Mouse (Mus musculus) hindbrain, embryonic 16.5 days (tissue): ENCODE measurements around the gene Nfatc4. TPM values are rescaled to one million over a fixed set of nuclear protein-coding genes. Genes with fewer than 3 reads are reported as not detected.

Source experiments
- ATAC-seq: fragments of 200-750 bp; cut with Nextera tagmentation; 2 replicates; pipeline ENCODE4 v1.8.0; 2017; ENCODE audit warnings: moderate TSS enrichment, moderate library complexity
- H3K27ac ChIP-seq: fragments of 300-500 bp; sonication (generic); 2 replicates; pipeline ENCODE4 v1.5.1; 2014; ENCODE audit warnings: low read depth, mild to moderate bottlenecking, control low read depth, low read length, moderate library complexity
- H3K27me3 ChIP-seq: fragments of 300-500 bp; sonication (generic); replicated peaks from 2 replicates; pipeline ENCODE4 v1.6.1; 2014; ENCODE audit warnings: low read length; ENCODE audit not compliant: control insufficient read depth, insufficient read depth
- H3K36me3 ChIP-seq: fragments of 300-500 bp; sonication (generic); 2 replicates; pipeline ENCODE4 v1.6.1; 2014; ENCODE audit warnings: mild to moderate bottlenecking, low read length, moderate library complexity, mixed read lengths; ENCODE audit not compliant: control insufficient read depth, insufficient read depth
- H3K4me1 ChIP-seq: fragments of 300-500 bp; sonication (generic); 2 replicates; pipeline ENCODE4 v1.6.1; 2014; ENCODE audit warnings: low read depth, low read length; ENCODE audit not compliant: control insufficient read depth, insufficient read depth
- H3K4me2 ChIP-seq: fragments of 300-500 bp; sonication (generic); 2 replicates; pipeline ENCODE4 v1.6.1; 2014; ENCODE audit warnings: mild to moderate bottlenecking, low read length, control low read depth, moderate library complexity
- H3K4me3 ChIP-seq: fragments of 300-500 bp; sonication (generic); 2 replicates; pipeline ENCODE4 v1.5.1; 2014; ENCODE audit warnings: mild to moderate bottlenecking, low read length, control low read depth, moderate library complexity
- H3K9ac ChIP-seq: fragments of 300-500 bp; sonication (generic); 2 replicates; pipeline ENCODE4 v1.6.1; 2014; ENCODE audit warnings: low read depth, mild to moderate bottlenecking, control low read depth, low read length, moderate library complexity
- H3K9me3 ChIP-seq: fragments of 300-500 bp; sonication (generic); 2 replicates; pipeline ENCODE4 v1.6.1; 2014; ENCODE audit warnings: mild to moderate bottlenecking, low read length, moderate library complexity; ENCODE audit not compliant: control insufficient read depth
- WGBS: fragments of 180-500 bp; shearing (Covaris S2); extraction: QIAGEN DNeasy Blood & Tissue Kit; methylation state at CpG from one replicate; pipeline ENCODE4 v1.1.7; 2014; 5-methylcytosine and 5-hydroxymethylcytosine counted together
- polyA plus RNA-seq: library from polyadenylated mRNA; unstranded; fragments of >200 nt; fragmentation: Nextera tagmentation; extraction: Ambion mirVana; gene quantifications from 2 replicates; pipeline ENCODE4 v1.2.1, GENCODE M21; 2015

Nfatc4 gene
- polyA plus RNA-seq, 1 experiment from 2014 or later, result 6.5 TPM

DNA sequence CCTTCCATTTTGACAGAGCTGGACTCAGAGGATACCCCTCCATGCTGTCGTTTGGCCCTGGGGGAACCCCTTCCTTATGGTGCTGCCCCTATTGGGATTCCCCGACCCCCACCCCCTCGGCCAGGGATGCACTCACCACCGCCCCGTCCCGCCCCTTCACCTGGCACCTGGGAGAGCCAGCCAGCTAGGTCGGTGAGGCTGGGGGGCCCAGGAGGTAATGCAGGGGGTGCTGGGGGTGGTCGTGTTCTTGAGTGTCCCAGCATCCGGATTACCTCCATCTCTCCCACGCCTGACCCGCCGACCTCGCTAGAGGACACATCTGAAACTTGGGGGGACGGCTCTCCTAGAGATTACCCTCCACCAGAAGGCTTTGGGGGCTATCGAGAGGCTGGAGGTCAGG is 3.2 kb downstream of the Nfatc4 start:
- H3K27me3 ChIP-seq, result peaks cover 7% of the 10 kb centered on the region; the same call in 1 of the 2 replicates
- no peaks in the 10 kb centered on the region for H3K36me3 ChIP-seq
- H3K9ac ChIP-seq, result peak overlapping the region; percentile 54
- H3K4me1 ChIP-seq, result peaks cover 31% of the 10 kb centered on the region
- WGBS, result 5% methylated on average over 15 of the region's 15 CpGs
- no peaks in the 10 kb centered on the region for H3K9me3 ChIP-seq
- no peak overlapping the region for H3K27ac ChIP-seq
- peak overlapping the region; percentile 85 for H3K4me2 ChIP-seq
- peak overlapping the region; percentile 63 for H3K4me3 ChIP-seq
- ATAC-seq, result no peak

DNA sequence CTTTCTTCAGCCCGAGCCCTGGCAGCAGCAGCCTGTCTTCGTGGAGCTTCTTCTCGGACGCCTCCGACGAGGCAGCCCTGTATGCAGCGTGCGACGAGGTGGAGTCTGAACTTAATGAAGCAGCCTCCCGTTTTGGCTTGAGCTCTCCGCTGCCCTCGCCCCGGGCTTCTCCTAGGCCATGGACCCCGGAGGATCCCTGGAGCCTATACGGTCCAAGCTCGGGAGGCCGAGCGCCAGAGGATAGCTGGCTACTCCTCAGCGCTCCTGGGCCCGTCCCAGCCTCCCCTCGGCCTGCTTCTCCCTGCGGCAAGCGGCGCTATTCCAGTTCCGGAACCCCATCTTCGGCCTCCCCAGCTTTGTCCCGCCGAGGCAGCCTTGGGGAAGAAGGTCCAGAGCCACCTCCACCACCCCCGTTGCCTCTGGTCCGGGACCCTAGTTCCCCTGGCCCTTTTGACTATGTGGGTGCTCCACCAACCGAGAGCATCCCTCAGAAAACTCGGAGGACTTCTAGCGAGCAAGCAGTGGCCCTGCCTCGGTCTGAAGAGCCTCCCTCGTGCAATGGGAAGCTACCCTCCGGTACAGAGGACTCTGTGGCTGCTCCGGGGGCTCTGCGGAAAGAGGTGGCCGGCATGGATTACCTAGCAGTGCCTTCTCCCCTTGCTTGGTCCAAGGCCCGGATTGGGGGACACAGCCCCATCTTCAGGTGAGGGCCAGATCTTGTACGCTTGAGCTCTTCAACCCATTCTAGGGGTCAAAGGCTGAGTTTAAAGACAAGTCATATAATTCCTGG is 3.8 kb downstream of the Nfatc4 start:
- Histone ChIP-seq H3K4me3 (peak overlapping the region; percentile 63), H3K36me3 (no peaks in the 10 kb centered on the region), H3K27me3 (peaks cover 7% of the 10 kb centered on the region; the same call in 1 of the 2 replicates), H3K9me3 (no peaks in the 10 kb centered on the region), H3K4me2 (peak overlapping the region; percentile 85), H3K4me1 (peaks cover 31% of the 10 kb centered on the region), H3K27ac (no peak overlapping the region), H3K9ac (peak overlapping the region; percentile 54)
- no peak for ATAC-seq
- 10% methylated on average over 41 of the region's 41 CpGs for WGBS

DNA sequence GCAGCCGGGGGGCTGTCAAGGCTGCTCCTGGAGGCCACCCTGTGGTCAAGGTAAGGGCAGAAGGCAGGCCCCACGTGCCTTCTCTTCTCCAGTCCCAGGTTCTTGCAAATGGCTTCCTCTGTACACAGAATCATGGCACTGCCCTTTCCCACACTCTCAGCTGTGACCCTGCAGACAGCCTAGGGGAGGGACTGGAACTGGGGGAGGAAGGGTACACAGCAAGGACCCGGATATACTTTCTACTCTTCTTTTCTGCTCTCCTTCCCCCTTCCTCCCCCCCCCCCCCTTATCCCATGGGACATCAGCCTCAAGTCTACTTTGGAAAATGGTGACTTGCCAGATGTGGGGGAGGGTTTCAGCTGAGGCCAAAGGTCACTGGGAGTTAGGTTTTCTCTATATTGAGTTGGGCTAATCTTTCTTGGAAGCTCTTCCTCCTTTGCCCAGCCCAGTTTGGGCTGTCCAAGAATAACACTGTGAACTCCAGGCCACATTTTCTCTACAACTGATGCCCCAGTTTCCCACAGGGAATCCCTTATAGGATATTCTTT is 5.8 kb downstream of the Nfatc4 start:
- no peak overlapping the region for H3K4me3 ChIP-seq
- H3K9me3 ChIP-seq, result no peaks in the 10 kb centered on the region
- no peak for ATAC-seq
- no peak overlapping the region for H3K9ac ChIP-seq
- 47% methylated on average over 3 of the region's 3 CpGs for WGBS
- no peak overlapping the region for H3K4me2 ChIP-seq
- H3K36me3 ChIP-seq, result no peaks in the 10 kb centered on the region
- no peak overlapping the region for H3K27ac ChIP-seq
- peaks cover 27% of the 10 kb centered on the region for H3K4me1 ChIP-seq
- peaks cover 7% of the 10 kb centered on the region; the same call in 1 of the 2 replicates for H3K27me3 ChIP-seq

DNA sequence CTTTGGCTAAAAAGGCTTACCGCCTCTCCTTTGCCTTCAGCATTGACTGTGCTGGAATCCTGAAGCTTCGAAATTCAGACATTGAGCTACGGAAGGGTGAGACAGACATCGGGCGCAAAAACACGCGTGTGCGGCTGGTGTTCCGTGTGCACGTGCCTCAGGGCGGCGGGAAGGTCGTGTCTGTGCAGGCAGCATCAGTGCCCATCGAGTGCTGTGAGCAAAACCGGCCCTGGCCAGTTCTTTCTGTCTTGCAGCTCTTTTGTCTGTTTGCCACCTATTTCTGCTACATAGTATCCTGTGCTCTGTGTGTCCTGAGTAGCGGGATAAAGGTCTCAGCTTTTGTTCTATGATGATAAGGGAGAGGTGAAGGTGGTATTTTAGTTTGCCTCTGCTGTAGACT is 6.9 kb downstream of the Nfatc4 start:
- peaks cover 7% of the 10 kb centered on the region; the same call in 1 of the 2 replicates for H3K27me3 ChIP-seq
- H3K4me1 ChIP-seq, result peaks cover 17% of the 10 kb centered on the region
- no peak overlapping the region for H3K4me3 ChIP-seq
- no peak overlapping the region for H3K4me2 ChIP-seq
- no peaks in the 10 kb centered on the region for H3K9me3 ChIP-seq
- no peak overlapping the region for H3K27ac ChIP-seq
- H3K9ac ChIP-seq, result no peak overlapping the region
- H3K36me3 ChIP-seq, result no peaks in the 10 kb centered on the region
- ATAC-seq, result no peak
- WGBS, result 92% methylated on average over 16 of the region's 16 CpGs

DNA sequence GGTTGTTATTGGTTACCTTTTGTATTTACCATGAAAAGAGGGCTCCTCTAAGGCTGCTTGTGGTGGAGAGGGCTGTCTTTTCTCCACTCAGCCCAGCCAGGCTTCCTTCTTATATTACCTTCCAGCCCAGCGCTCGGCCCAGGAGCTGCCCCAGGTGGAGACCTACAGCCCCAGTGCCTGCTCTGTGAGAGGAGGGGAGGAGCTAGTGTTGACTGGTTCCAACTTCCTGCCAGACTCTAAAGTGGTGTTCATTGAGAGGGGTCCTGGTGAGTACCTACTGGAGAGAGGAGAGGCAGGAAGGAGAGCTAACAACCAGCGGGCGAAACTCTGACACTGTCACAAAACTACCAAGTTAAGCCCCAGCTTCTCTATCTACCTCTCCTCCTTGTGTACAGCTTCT is 7.4 kb downstream of the Nfatc4 start:
- H3K27ac ChIP-seq, result no peak overlapping the region
- H3K9ac ChIP-seq, result no peak overlapping the region
- H3K4me3 ChIP-seq, result no peak overlapping the region
- WGBS, result 85% methylated on average over 4 of the region's 4 CpGs
- H3K36me3 ChIP-seq, result no peaks in the 10 kb centered on the region
- no peak for ATAC-seq
- no peak overlapping the region for H3K4me2 ChIP-seq
- H3K9me3 ChIP-seq, result no peaks in the 10 kb centered on the region
- peaks cover 7% of the 10 kb centered on the region; the same call in 1 of the 2 replicates for H3K27me3 ChIP-seq
- H3K4me1 ChIP-seq, result peaks cover 12% of the 10 kb centered on the region

DNA sequence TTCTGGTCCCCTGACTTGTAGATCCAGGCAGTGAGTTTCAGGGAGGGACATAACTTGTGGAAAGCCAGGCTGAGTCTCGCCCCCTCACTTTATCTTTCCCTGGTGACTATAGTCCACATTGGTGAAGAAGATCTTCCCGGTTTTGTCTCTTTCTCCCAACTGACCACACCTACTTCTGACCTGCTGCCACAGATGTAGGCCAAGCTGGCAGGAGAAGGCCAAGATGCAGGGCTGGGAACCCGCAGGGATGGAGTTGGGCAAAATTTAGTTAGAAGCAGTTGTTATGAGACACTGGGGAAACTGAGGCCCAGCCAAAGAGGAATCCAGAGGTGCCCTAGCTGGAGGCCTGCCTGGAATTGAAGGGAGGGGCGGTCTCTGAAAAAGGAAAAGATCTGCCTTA is 10.2 kb downstream of the Nfatc4 start:
- ATAC-seq, result no peak
- Histone ChIP-seq H3K9me3 (no peaks in the 10 kb centered on the region), H3K4me2 (no peak overlapping the region), H3K4me3 (no peak overlapping the region), H3K4me1 (no peaks in the 10 kb centered on the region), H3K27me3 (no peaks in the 10 kb centered on the region), H3K9ac (no peak overlapping the region), H3K36me3 (no peaks in the 10 kb centered on the region), H3K27ac (no peak overlapping the region)
- 86% methylated on average over 4 of the region's 4 CpGs for WGBS

DNA sequence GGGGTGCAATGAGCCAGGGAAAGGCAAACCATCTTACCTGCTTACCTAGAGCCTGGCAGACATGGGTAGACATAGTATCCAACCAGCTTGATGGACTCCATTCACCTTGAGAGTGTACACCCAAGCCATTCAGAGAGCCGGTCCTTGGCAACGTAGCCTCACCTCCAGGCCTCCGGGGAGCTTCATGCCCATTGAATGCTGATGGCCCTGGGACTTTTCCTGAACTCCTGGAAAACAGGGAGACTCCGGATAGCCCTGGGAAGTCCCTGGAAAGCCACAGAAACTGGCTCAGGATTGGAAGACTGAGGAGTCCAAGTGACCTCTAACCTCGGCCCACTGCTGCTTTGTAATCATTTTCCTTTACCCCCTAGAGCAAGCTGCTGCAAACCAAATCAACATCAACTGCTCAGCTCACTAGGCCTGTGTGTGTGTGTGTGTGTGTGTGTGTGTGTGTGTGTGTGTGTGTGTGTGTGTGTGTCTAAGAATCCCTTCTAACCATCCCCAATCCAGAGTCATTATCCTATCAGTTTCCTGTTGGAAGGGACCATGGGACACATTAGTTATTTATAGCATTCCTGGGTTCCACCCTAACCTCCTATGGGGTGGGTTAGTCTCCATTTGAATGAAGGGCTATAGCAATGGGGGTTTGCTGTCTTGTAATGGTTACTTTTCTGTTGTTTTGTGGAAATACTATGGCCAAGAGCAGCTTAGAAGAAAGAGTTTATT is 12.0 kb downstream of the Nfatc4 start:
- no peaks in the 10 kb centered on the region for H3K4me1 ChIP-seq
- no peaks in the 10 kb centered on the region for H3K36me3 ChIP-seq
- ATAC-seq, result no peak
- H3K4me3 ChIP-seq, result no peak overlapping the region
- no peak overlapping the region for H3K27ac ChIP-seq
- H3K4me2 ChIP-seq, result no peak overlapping the region
- H3K27me3 ChIP-seq, result no peaks in the 10 kb centered on the region
- WGBS, result 71% methylated on average over 5 of the region's 5 CpGs
- no peak overlapping the region for H3K9ac ChIP-seq
- H3K9me3 ChIP-seq, result no peaks in the 10 kb centered on the region

DNA sequence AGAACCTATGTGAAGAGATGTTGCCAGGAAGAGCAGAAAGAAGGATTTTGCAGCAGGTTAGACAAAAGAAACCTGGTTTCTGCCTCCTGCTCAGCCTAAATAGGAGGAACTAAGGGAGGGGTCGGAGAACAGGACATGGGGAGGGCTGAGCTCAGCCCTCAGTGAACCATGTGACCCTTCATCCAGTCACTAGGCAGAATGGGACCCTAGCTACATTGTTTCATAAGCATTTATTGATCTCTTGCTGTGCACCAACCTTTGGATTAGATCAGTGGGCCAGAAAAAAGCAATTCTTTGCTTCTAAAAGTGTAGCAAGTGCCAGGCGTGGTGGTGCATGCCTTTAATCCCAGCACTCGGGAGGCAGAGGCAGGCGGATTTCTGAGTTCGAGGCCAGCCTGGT is 15.4 kb downstream of the Nfatc4 start:
- Histone ChIP-seq H3K4me3 (no peak overlapping the region), H3K27me3 (no peaks in the 10 kb centered on the region), H3K4me1 (no peaks in the 10 kb centered on the region), H3K4me2 (no peak overlapping the region), H3K9me3 (no peaks in the 10 kb centered on the region), H3K36me3 (no peaks in the 10 kb centered on the region), H3K9ac (no peak overlapping the region), H3K27ac (no peak overlapping the region)
- no peak for ATAC-seq
- WGBS, result 85% methylated on average over 5 of the region's 5 CpGs

DNA sequence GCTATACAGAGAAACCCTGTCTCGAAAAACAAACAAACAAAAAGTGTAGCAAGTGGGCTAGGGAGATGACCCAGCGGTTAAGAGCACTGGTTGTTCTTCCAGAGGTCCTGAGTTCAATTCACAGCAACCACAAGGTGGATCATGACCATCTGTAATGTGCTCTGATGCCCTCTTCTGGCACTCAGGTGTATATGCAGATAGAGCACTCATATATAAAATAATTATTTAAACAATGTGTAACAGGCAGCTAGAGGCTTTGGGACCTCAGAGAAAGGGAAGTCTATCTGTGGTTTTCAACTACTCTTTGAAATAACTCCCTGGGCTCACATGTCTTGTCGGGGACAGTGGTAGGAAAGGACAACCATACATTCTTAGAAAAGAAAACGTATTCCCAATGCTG is 15.8 kb downstream of the Nfatc4 start:
- WGBS, result 90% methylated on average over 4 of the region's 4 CpGs
- no peak for ATAC-seq

More for the DNA sequence above, 15.8 kb downstream of the Nfatc4 start:
- no peak overlapping the region for H3K4me3 ChIP-seq
- no peaks in the 10 kb centered on the region for H3K27me3 ChIP-seq
- no peaks in the 10 kb centered on the region for H3K36me3 ChIP-seq
- H3K27ac ChIP-seq, result no peak overlapping the region
- no peak overlapping the region for H3K9ac ChIP-seq
- no peaks in the 10 kb centered on the region for H3K9me3 ChIP-seq
- no peaks in the 10 kb centered on the region for H3K4me1 ChIP-seq
- H3K4me2 ChIP-seq, result no peak overlapping the region
